Mouse (Mus musculus) E14TG2a.4 (cell line): Measurements from ENCODE around the gene Avil.

Experiments
- CTCF ChIP-seq: conservative IDR thresholded peaks from 2 replicates; pipeline ENCODE4 v1.5.1; 2014; ENCODE audit warnings: low read length
- NANOG ChIP-seq: IDR thresholded peaks from 2 replicates; pipeline ENCODE4 v1.6.1; 2014; ENCODE audit warnings: borderline replicate concordance, low read length, mixed read lengths
- POU5F1 ChIP-seq: IDR thresholded peaks from 2 replicates; pipeline ENCODE4 v1.6.1; 2014; ENCODE audit warnings: low read length, borderline replicate concordance

DNA sequence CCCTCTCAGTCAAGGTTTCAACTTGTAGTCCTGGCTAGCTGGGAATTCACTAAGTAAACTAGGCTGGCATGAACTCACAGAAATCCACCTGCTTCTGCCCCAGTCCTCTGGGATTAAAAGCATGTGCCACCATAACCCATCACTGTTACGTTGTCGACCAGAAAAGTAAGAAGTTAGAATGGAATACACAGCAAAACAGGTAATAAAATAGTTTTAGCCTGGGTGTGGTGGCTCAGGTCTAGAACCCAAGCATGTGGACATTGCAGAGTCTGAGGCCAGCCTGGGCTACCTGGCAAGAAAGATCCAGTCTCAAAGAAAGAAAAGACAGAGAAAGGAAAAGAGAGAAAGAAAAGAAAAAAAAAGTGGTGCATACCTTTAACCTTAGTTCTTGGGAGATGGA lies 61.0 kb downstream of the Avil start:
- no peak for TF ChIP-seq CTCF
- no peak for TF ChIP-seq POU5F1
- no peak for TF ChIP-seq NANOG
